ENCODE assay signal across 9 mouse cellular contexts in the genomic region with DNA sequence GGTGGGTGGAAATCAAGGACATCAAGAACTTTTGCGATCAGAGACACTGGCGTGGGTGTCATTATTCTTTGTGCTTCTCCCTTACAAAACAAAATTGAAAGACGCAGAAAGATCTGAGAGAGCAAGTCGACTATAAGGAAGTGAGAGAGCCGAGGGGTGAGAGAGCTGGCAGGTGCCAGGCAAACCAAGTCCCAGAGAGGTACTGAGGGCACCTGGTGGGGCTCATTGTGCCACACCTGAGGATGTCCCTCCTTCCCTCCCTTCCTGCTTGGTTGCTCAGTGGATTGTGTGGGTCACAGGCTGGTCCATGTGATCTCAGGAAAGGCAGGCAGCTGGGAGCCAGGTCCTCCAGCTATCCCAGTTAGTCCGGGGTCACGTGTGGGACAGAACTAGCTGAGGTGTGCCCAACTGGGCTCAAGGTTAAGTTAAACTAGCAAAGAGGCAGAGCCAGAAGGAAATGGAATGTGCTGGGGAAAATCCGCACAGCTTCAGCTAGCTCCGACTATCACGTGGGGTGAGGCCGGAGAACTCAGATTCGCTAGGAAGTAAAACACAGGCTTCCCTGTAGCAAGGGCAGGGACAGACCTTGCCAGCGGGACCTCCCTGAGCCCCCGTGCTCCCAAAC. TPM values are rescaled to one million over a fixed set of nuclear protein-coding genes. Genes with fewer than 3 reads are reported as not detected.
DNase-seq lines count a peak whose midpoint lies in the region; ATAC-seq and TF ChIP-seq lines count a peak whose summit lies in the region.
"Had no signal": no experiment of that assay in that cellular context is flagged by ENCODE, and none has a peak within 500 bp of the region (broad histone marks: within the 10 kb centered on the region; RNA-seq: fewer than 3 reads in every experiment).

No protein-coding gene starts in this region.

- no peak overlapping the region for H3K27ac ChIP-seq in hindbrain, embryonic 16.5 days (ENCODE audit: low read depth, low read length)
- no peak overlapping the region for H3K27ac ChIP-seq in hindbrain, embryonic 14.5 days
- no peak overlapping the region for H3K27ac ChIP-seq in lung, postnatal 0 days (ENCODE audit: low read length)
- H3K27ac ChIP-seq: limb, embryonic 15.5 days had no signal

- H3K4me1 ChIP-seq in hindbrain, embryonic 16.5 days (ENCODE audit: control insufficient read depth, insufficient read depth, low read depth, low read length), result no peaks in the 10 kb centered on the region
- no peaks in the 10 kb centered on the region for H3K4me1 ChIP-seq in hindbrain, embryonic 14.5 days (replicated peaks; ENCODE audit: control insufficient read depth, insufficient read depth, low read length)
- no peaks in the 10 kb centered on the region for H3K4me1 ChIP-seq in lung, postnatal 0 days (ENCODE audit: insufficient read depth, low read depth, low read length)

- peak overlapping the region; percentile 29; the same call in 1 of the 2 replicates for H3K4me2 ChIP-seq in hindbrain, embryonic 16.5 days (ENCODE audit: low read length)
- H3K4me2 ChIP-seq in hindbrain, embryonic 14.5 days (replicated peaks), result no peak overlapping the region
- H3K4me2 ChIP-seq in lung, postnatal 0 days (replicated peaks; ENCODE audit: low read depth, low read length), result peak overlapping the region; percentile 17; the same call in 1 of the 2 replicates
- H3K4me2 ChIP-seq: limb, embryonic 15.5 days had no signal

- intact Hi-C loops in heart, postnatal 10 days (cut with DNase I), result no loop called here
- intact Hi-C loops in left cerebral cortex, postnatal 4 days (cut with DNase I), result no loop called here

- no peak overlapping the region for H3K4me3 ChIP-seq in hindbrain, embryonic 16.5 days (ENCODE audit: low read length)
- no peak overlapping the region for H3K4me3 ChIP-seq in hindbrain, embryonic 14.5 days (replicated peaks; ENCODE audit: low read length)
- no peak overlapping the region for H3K4me3 ChIP-seq in lung, postnatal 0 days (ENCODE audit: low read depth, low read length)
- H3K4me3 ChIP-seq: limb, embryonic 15.5 days had no signal

- TF ChIP-seq EP300 in lung, postnatal 0 days (IDR thresholded peaks at IDR 0.05), result no peak

- H3K9me3 ChIP-seq in hindbrain, embryonic 16.5 days (ENCODE audit: control insufficient read depth, low read length), result no peaks in the 10 kb centered on the region
- no peaks in the 10 kb centered on the region for H3K9me3 ChIP-seq in hindbrain, embryonic 14.5 days (ENCODE audit: control insufficient read depth, low read length)
- H3K9me3 ChIP-seq in lung, postnatal 0 days (ENCODE audit: low read length), result no peaks in the 10 kb centered on the region
- H3K9me3 ChIP-seq: limb, embryonic 15.5 days had no signal

- no peak for TF ChIP-seq CTCF in lung, postnatal 0 days (IDR thresholded peaks at IDR 0.05)

- no peak for DNase-seq in hindbrain, embryonic 14.5 days (ENCODE audit: low spot score)
- DNase-seq in adrenal gland, adult 8-10 months, result peak; percentile 21
- DNase-seq in heart, postnatal 10 days, result peak; percentile 39 to 57
- DNase-seq in lung, postnatal 0 days (ENCODE audit: low spot score), result peak; percentile 31
- DNase-seq in left cerebral cortex, postnatal 4 days, result no peak
- no peak for DNase-seq in layer of hippocampus, adult 11-12 months (ENCODE audit: low spot score)
- DNase-seq in retina, embryonic 14.5 days (ENCODE audit: low spot score), result no peak

- H3K36me3 ChIP-seq in hindbrain, embryonic 16.5 days (ENCODE audit: control insufficient read depth, insufficient read depth, low read length), result no peaks in the 10 kb centered on the region
- H3K36me3 ChIP-seq in hindbrain, embryonic 14.5 days (replicated peaks; ENCODE audit: control insufficient read depth, insufficient read depth), result no peaks in the 10 kb centered on the region
- H3K36me3 ChIP-seq in lung, postnatal 0 days (ENCODE audit: insufficient read depth, low read length), result no peaks in the 10 kb centered on the region
- H3K36me3 ChIP-seq: limb, embryonic 15.5 days had no signal

- ATAC-seq in hindbrain, embryonic 16.5 days, result no peak
- ATAC-seq in hindbrain, embryonic 14.5 days (ENCODE audit: low FRiP score), result no peak
- ATAC-seq in lung, postnatal 0 days, result peak; percentile 47; the same call in 1 of the 2 replicates

- no peaks in the 10 kb centered on the region for H3K27me3 ChIP-seq in hindbrain, embryonic 16.5 days (replicated peaks; ENCODE audit: control insufficient read depth, insufficient read depth, low read length)
- no peaks in the 10 kb centered on the region for H3K27me3 ChIP-seq in hindbrain, embryonic 14.5 days (ENCODE audit: control insufficient read depth, insufficient read depth, low read length)
- H3K27me3 ChIP-seq in lung, postnatal 0 days (replicated peaks; ENCODE audit: insufficient read depth, low read length), result no peaks in the 10 kb centered on the region

- 46% methylated on average over 12 of the region's 14 CpGs for WGBS in hindbrain, embryonic 16.5 days
- 48% methylated on average over 14 of the region's 14 CpGs for WGBS in hindbrain, embryonic 14.5 days
- WGBS in lung, postnatal 0 days, result 33% methylated on average over 14 of the region's 14 CpGs

- H3K9ac ChIP-seq in hindbrain, embryonic 16.5 days (ENCODE audit: low read depth, low read length), result no peak overlapping the region
- H3K9ac ChIP-seq in hindbrain, embryonic 14.5 days, result no peak overlapping the region; the same call in 1 of the 2 replicates
- H3K9ac ChIP-seq in lung, postnatal 0 days (replicated peaks; ENCODE audit: low read depth), result no peak overlapping the region
- H3K9ac ChIP-seq: limb, embryonic 15.5 days had no signal

RNA-seq across cellular contexts. Expression of a gene that starts 26.9 kb away (rescaled TPM):
- polyA plus RNA-seq in hindbrain, embryonic 16.5 days (2015; fragmentation: Nextera tagmentation; extraction: Ambion mirVana), result 0.85 and 1.5 TPM in 2 replicates
- polyA plus RNA-seq in hindbrain, embryonic 14.5 days (2014; fragmentation: Nextera tagmentation; extraction: Ambion mirVana), result 0.74 and 0.93 TPM in 2 replicates
- total RNA-seq in adrenal gland, adult 8-10 months (2022), result 1 to 10 TPM in 2 of 4 experiments, not detected in 2; 1.9 to 9.5 TPM
- under 1 TPM; 0.22 to 0.31 TPM for total RNA-seq in heart, postnatal 10 days (2021)
- polyA plus RNA-seq in lung, postnatal 0 days (2015; fragmentation: Nextera tagmentation; extraction: Ambion mirVana), result 0.05 and 0.12 TPM in 2 replicates
- 1 to 10 TPM in 1 of 2 experiments, under 1 TPM in 1; 0.62 to 1.1 TPM for total RNA-seq in left cerebral cortex, postnatal 4 days (2021)

RNA-seq across cellular contexts. Expression of a gene that starts 28.7 kb away (rescaled TPM):
- 0.35 and 0.50 TPM in 2 replicates for polyA plus RNA-seq in hindbrain, embryonic 16.5 days (2015; fragmentation: Nextera tagmentation; extraction: Ambion mirVana)
- polyA plus RNA-seq in hindbrain, embryonic 14.5 days (2014; fragmentation: Nextera tagmentation; extraction: Ambion mirVana), result 0.40 and 0.47 TPM in 2 replicates
- 10 to 100 TPM in 2 of 4 experiments, 1 to 10 TPM in 2; 7.0 to 26.7 (median 11.4) TPM for total RNA-seq in adrenal gland, adult 8-10 months (2022)
- total RNA-seq in heart, postnatal 10 days (2021), result 1 to 10 TPM; 4.6 to 4.8 TPM
- 5.2 and 5.5 TPM in 2 replicates for polyA plus RNA-seq in lung, postnatal 0 days (2015; fragmentation: Nextera tagmentation; extraction: Ambion mirVana)
- under 1 TPM; 0.34 to 0.46 TPM for total RNA-seq in left cerebral cortex, postnatal 4 days (2021)

Comparison
In these comparisons a context has a peak if more than half of its experiments do, and no peak if none do; other contexts are left out.
1. DNase-seq: peak in adrenal gland, adult 8-10 months (single experiment), heart, postnatal 10 days (2 of 2) and lung, postnatal 0 days (single experiment); none in hindbrain, embryonic 14.5 days (single experiment), left cerebral cortex, postnatal 4 days (single experiment), layer of hippocampus, adult 11-12 months (single experiment) and retina, embryonic 14.5 days (single experiment).